Mouse (Mus musculus) monocyte, adult 5-6 weeks (primary cell): ENCODE measurements around the gene Med13. TPM values are rescaled to one million over a fixed set of nuclear protein-coding genes. Genes with fewer than 3 reads are reported as not detected.

Experiments
- ATAC-seq: fragments of 153-309, 156-312 bp; replicated peaks from 2 replicates; pipeline ENCODE4 v1.8.0; 2017; ENCODE audit warnings: mild to moderate bottlenecking; ENCODE audit not compliant: low TSS enrichment, insufficient number of reproducible peaks, severe bottlenecking, poor library complexity, low FRiP score
- total RNA-seq: library from RNA; stranded (forward); fragments of 200-1000, 200-491, 200-594 nt; gene quantifications from 3 replicates; pipeline ENCODE4 v1.2.3, GENCODE M21; 2017

Gene Med13
- 64.1 to 102 TPM (median 64.6 TPM) in 3 replicates for total RNA-seq

DNA sequence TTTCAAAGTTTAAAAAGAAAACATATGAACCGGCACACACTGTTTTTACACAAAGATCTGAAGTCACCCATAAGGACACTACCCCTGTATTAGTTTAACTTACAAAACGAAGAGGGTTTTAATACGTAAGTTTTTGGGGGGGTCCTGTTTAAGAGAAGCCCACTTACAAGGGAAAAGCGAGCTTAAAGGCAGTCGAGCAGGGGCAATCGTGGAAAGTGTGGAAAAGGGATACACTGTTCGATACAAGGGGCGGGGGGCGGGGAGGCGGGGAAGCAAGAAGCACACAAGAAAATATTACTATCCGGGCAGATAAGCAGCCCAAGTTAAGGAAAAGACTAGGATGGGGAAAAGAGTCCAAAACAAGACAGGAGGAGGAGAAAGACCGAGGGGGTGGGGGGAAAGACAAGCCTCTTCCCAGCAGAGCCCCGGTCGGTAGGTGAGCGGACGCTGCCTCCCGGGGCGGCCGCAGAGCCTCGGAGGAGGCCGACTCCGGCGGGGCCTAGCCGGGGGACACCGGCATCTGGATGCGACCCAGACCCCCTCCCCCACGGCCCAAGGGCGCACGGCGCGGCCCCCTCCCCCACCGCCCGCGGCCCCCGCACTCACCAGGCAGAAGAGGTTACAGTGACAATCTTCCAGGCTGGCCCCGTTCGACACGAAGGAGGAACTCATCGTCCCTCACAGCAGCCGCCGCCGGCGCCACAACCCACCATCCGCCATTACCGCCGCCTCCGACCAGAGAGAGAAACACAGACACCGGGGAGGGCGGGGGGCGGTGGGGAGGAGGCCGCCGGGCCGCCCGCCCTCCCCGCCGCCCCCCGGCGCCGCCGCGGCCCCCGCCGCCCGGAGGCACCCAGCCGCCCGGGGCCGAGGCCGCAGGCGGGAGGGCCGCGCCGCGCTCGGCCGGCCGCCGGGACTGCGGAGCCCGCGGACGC lies at the start of gene Med13:
TSS of gene Med13 (minus strand) at position 749 of the 935 bp plus-strand sequence.
- ATAC-seq, result peak; percentile 32; the same call in 1 of the 2 replicates

DNA sequence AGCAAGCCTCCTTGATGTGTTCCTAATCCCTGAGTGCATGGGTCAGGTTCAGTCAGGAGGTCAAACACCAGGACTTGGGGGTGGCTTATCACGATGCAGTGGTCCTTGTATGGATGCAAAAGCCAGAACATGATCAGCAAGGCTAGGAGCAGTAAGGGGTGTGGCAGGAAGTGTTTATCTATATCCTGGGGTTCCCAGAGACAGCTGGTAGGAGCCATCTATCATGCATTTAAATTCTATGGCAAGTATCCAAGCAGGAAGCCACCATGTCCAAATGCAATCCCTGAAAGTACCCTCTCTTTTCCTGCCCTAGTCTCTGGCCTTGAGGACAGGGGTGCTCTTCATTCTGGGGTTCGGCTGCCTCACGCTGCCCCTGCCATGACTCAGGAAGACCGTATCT lies 47.2 kb upstream of the Med13 start:
- ATAC-seq, result no peak

DNA sequence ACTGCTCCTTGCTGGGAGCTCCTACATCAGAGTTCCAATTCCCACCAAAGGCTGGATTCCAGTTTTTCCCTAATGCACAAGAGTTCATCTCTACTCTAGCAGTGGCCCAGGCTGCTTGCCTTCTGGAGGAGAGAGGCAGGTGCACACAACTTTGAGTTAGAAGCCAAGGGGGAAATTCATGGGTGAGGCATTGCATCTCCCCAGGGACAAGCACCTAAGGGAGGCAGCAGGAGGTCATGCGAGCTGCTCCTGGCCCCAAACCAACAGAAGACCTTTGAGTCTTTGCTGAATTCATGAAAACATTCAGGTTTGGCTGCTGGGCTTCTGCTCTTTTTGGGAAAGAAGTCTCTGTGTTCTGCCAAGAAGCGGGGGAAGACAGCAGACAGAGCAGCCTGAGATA lies 46.4 kb upstream of the Med13 start:
- ATAC-seq, result no peak

DNA sequence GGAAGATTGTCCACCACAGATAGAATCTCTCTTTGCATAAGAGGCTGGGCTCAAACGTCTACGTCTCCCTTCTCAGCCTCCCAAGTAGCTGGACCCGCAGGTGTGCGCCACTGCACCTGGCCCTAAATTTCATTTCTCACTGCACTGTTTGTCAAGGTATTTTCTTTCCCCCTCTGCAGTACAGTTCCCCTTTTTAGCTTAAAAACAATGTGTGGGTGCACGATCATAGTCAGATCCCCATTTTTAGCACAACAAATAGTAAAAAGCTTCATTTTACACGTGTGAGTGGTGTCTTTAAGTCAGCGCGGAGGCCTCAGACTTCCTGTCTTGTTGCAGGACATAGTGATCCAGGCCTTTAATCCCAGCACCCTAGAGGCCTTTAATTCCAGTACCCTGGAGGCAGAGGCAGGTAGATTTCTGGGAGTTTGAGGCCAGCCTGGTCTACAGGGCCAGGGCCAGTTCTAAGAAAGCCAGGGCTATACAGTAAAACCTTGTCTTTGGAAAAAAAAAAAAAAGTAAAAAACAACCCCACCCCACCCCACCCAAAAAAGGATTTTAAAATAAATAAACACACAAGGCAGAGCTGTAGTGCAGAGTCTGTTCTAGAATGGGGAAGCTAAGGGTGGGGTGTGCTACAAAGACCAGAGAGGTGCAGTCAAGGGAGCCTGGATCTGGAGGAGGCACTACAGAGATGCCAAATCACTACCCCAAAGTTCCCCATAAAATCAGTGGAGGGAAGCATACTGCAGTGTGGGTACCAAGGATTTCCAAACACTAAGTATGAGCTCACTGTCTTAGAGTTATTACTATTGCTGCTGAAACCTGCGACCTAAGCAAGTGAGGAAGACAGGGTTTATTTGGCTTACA lies 42.1 kb upstream of the Med13 start:
- 0 out of 2 replicates have a peak, but pooled peaks have one; percentile 36 for ATAC-seq

DNA sequence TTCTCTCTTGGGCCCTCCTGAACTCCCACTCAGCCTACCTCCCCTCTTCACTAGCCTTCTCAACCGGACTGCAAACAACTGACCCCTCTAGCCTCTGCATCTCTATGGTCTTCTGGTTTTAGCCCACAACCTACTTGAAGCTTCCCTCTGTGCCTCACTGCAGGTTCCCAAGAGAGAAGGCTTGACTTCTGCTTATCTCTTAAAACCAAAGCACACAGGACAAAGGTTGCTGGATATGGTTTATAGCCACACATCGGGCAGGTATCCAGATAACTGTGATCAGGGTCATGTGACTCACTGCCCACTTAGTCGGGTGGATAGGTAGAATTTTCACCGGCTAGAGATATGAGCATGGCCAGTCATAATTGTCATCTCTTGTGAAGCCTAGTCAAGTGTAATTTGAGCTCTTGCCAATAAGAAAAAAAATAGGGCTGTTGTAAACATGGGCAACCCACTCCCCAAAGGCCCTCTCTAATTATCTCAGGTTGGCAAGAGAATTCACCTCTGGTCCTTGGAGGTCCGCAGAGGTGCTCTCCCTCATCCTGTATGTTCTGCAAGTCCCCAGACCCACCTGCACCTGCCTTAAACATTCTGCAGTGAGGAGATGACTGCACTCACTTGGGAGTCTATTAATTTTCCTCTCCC lies 39.7 kb upstream of the Med13 start:
- ATAC-seq, result no peak

DNA sequence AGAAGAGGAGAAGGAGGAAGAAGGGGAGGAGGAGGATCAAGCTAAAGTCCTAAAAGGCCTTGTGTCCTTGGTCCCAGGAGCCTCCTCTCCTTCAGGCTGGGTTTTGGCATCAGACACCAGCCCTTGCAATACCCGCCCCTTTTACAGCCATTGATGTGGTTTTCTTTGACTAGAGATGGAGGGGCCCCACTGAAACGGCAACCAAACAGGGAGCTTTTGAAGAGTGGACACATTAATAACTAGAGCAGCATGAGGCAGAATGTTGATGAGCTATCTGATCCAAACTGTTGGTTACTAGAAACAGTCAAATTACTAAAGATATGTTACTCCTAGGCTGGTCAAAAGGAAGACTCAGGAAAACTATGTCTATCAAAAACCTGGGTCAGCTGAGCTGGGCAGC lies 39.1 kb upstream of the Med13 start:
- ATAC-seq, result no peak

DNA sequence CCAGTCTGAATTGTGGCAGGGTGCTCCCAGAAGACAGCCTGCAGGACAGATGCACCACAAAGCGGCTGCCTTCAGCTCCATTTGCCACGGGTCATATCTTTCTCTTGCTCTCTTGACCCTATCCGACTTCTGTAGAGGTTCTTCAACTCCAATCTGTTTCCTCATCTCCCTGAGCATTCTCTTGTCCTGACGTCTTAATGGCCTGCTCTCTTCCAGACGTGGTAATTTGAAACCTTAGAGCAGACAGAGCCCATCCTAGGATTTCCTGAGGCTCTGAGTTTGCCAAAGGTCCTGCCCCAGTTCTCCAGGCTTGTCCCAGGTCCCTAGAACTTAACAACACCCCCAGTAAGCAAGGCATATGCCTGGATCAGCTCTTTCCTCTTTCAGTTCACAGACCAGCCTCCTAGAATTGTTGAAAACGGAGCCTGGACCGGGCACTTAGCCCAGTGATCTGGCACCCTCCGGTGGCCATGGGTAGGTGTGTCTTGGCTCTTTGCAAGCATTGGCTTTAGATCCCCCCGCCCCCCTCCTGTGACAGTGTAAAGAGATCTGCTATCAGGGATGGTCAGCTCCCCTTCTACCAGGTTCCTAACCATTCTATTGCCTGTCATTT lies 38.2 kb upstream of the Med13 start:
- ATAC-seq, result 0 out of 2 replicates have a peak, but pooled peaks have one; percentile 29

DNA sequence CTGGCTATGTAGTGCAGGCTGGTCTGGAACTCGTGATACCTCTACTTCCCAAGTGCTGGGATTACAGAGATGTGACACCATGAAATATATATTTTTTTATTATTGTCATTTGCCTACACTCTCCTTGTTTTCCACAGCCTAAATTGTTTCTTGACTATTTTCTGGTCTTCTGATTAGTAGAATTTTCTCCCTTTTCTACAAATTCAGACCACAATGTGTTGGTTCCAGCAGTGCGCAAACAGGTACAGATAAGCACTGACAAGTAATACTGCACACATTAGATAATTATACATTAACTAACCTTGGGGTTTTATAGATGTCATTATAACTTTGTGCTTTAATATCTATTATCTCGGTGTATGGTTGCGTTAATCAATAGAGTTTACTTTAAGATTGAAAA lies 37.7 kb upstream of the Med13 start:
- ATAC-seq, result no peak

DNA sequence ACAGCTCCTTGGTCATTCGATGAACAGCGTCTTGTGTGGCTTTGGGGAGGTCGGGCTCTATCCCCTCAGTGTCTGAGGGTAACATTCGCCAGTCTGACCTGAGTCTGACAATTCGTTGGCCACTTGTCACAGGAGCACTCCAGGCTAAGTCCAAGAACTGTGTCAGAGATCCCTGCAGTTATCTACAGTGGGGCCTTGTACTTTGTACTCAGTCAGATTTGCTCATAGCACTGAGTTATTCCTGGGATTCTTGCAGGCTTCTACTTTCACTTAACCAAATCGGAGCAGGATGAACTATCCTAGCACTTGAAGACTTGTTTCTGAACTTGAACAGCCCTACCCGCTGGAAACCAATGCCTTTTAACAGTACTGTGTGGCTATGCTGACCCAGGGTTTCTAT lies 34.3 kb upstream of the Med13 start:
- no peak for ATAC-seq

DNA sequence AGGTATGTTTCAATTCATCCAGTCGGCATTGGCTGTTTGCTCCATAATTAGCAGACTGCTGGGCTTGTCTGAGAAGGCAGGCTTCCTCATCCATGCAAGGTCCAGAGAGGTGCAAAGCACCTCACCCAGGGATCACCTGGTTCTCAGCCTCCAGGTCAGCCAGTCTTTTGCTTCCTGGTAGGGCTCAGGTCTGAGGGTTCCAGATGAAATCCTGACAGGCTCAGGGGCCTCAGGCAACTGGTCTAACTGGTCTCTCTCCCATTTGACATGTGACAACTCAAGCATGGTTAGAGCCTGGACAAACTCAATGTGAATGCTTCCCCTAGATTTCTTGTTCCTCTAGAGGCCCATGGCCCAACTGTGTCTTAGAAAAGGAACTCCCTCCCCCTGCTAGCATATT lies 32.9 kb upstream of the Med13 start:
- ATAC-seq, result no peak

DNA sequence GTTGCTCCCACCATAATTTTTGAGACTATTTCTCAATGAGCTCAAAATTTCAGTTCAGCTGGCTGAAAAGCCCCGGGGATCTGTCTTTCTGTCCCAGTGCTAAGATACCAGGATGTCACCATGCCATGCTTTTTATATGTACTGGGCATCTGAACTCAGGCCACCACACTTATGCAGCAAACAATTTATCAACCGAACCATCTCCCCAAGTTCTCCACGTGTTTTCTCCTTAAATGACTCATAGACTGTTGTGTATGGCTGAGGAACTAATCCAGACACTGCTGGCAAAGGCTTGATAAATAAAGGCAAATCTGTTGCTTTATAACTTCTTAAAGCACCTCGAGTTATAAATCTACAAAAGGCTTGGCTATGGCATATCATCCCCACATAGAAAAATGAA lies 32.1 kb upstream of the Med13 start:
- no peak for ATAC-seq

DNA sequence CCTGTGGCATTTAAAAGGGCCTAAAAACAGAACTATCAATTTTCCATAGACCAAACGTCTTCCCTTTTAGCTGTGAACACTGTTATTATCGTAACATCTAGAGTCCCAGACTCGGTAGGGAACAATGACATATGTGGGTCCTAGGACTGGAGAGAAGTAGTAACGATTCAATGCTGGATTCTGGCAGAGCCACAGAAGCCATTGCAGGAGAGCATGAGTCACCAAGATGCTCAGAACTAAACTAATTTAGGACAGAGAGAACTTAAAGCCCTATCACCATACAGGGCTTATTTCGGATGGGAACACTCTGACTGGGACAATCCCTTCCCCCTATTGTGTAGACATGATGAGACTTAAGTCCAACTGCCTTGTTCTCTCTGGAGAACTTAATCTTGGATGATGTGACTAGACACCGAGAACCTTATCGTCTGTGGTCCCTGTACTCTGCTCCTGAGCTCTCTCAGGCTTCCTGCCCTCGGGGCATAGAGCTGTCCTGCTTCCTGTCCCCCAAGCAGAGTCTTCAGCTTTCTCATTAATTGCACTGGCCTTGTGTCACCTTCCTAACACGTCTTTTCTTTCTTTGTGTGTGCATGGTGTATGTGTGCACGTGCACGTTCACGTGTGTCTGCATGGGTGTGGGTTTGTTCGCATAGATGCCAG lies 31.5 kb upstream of the Med13 start:
- ATAC-seq, result no peak

DNA sequence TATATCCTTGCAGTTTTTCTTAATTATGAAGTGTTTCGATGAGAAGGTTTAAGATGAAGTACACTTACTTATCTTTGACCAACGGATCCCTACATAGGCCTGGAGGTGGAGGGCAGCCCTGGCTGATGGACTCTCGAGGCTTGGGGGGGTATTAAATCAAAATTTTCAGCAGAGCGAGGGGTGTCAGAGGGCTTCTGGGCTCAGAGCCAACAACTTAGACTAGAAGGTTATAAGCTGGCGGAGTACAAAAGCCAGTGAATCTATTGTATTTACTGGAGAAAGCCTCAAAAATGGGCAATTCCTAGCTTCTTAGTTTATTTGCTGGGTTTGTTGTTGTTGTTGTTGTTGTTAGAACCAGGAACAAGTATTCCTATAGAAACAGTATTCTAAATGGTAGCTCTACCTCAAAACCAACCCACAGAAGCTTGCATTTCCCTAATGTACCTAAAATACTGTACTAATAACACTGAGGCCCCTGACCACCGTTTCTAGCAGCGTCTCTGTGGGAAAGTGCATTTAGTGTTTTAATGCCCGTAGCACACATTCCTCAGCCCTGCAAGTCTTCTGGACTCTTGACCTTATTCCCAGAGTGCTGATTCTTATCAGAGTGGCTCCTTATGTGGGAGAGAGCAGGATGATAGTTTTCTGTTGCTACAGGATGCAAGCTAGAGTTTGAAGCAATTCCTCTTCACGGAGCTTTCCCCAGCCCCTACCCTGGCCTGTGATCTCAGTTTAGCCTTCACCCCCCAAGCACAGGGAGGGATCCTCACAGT lies 29.9 kb upstream of the Med13 start:
- ATAC-seq, result no peak

DNA sequence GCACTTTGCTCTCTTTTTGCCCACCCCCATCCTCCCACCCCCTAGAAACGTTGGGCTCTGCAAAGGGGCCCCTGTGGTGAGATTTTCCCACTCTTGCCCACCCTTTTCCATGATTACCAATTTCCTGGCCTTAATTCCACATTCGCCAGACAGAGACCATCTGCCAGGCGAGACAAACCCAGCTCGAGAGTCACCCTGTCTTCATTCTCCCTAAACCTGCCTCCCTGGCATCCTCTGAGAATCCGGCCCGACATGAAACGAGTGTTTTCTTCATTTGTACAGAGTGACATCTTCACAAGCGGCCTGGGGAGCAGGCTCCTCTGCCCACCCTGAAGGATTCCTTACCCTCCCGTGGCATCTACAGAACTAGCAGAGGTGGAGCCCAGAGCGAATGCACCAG lies 29.2 kb upstream of the Med13 start:
- no peak for ATAC-seq

DNA sequence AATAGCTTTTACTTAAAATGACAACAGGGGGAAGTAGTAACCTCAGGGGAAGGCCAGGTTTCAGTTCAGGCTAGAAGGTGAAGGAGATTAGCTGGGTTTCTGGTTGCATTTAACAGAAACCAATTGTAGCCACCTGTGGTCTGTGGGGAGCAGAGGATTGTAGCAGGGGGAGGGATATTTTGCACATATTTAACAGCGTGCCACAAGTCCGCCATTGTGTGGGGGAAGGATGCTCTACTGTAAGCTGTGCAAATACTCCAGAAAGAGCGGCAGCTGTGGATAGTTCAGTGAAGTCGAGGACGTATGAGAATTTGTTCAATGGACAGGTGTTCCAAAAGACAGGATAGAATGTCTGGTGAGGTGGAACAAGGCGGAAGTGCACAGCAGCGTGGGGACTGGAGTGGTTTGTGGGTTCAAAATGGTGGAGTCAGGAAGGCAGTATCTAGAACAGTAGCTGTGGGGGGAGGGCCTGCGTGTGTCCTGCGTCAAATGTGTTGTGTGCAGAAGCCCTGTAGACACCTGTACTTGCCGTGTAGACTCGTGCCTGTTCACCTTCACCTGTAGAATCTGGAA lies 28.4 kb upstream of the Med13 start:
- peak; percentile 61; the same call in 1 of the 2 replicates for ATAC-seq

DNA sequence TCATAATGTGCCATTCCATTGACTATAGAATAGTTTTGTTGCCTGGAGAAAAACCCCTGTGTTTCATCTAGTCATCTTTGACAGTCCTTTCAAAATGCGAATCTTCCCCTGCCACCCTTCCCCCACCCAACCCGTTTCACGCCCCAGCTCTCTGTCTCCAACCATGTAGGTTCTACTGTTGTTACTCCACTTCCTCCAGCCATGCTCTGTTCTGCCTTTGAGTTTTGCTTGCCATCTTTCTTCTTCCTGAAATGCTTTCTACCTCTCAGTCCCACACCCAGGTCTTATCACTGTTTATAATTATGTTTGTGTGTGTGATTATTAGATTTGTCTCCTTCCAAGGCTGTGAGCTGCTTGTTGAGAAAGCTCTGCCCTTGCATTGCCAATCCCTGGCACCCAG lies 26.7 kb upstream of the Med13 start:
- no peak for ATAC-seq

DNA sequence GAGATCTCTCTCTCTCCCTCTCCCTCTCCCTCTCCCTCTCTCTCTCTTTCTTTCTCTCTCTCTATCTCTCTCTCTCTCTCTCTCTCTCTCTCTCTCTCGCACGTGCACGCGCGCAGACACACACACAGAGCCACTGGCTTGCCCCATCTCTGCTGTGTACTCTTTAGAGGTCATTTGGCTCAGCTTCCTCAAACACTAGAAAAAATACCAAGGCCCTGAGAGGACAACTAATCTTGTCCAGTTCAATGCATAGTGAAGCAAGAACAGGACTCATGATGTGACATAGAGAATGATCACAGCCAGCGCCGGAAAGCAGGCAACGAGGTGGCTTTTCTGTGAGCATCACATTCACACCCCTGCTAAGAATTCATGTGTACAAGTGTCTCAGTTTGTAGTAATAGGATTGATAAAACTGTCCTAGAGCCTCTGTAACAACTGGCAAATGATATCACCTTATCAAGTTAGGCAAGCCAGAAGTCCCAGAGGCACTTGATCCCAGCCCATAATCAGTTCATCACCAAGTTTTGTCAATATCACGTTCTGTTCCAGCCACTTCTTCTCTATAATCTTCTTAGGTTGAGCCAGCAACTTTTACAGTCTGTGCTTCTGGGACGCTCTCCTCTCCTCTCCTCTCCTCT lies 25.2 kb upstream of the Med13 start:
- no peak for ATAC-seq
